Mouse (Mus musculus): Measurements from ENCODE around the gene Usp19.

DNA sequence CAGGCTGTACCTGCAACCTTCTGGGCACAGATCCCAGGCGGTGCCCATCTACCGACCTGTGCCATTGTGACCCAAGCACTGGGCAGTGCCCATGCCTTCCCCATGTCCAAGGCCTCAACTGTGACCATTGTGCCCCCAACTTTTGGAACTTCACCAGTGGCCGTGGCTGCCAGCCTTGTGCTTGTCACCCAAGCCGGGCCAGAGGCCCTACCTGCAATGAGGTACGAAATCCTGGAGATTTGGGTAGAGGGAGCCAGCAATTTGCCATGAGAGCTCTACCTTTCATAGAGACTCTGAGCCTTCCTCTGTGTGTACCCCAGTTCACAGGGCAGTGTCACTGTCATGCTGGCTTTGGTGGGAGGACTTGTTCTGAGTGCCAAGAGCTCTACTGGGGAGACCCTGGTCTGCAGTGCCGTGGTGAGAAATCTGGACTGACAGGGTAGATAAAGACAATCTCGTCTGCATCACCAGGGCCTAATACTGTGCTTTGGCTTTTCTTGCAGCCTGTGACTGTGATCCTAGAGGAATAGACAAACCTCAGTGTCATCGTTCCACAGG is 3.4 kb upstream of the Usp19 start:
- no peak for TF ChIP-seq CTCF (IDR thresholded peaks at IDR 0.05; ENCODE audit: low read depth, low read length)
- TF ChIP-seq POLR2A (IDR thresholded peaks at IDR 0.05; ENCODE audit: borderline replicate concordance, low read depth, low read length), result no peak
